Mouse (Mus musculus): Measurements from ENCODE around the gene Mks1. TPM values are rescaled to one million over a fixed set of nuclear protein-coding genes. Genes with fewer than 3 reads are reported as not detected.
A peak's percentile ranks its signal among the peaks of the same experiment; 100 is the strongest.
"Not testable (repeated sequence)": the region's sequence is repeated elsewhere in the genome, so short reads cannot be mapped to it uniquely, and the experiment has no call there.

Gene Mks1
- polyA plus RNA-seq, 1 experiment: 10.0 TPM

DNA sequence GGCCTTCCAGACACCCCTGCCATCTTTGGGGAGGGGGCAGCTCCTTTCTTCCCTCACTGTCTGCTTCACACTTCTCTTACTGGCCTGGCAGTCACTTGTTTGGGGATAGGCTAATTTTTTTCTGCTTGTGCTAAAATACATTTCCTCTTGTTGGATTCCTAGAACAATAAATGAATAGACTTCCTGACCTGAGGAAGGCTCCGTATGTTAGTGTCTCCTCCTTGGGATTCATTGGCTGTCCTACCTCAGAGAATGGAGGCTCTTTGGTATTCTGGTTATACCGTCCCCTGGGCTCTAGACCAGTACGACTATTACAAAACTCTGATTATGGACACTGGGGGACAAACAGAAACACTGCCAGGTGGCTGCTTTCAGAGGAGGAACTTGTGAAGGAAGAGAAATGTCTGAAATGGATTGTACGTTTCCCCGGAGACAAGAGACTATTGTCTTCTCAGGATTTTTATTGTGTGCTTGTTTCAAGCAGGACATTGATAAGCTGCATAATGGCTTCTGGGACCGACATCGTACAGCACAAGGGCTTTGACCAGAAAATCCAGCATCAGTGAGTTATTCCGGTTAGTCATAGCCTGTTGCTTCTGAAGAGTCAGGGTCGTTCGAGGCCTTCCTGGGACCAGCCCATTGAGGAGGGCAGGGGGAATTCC lies 24.6 kb upstream of the Mks1 start, which contains the start of gene Lpo:
Gene Lpo, minus strand, starts transcription at position 51 of the 662 bp plus-strand sequence.
- no peak for DNase-seq
- H3K4me3 ChIP-seq (replicated peaks; ENCODE audit: extremely low read depth, low read depth, low read length): no peak within 1 kb of the TSS
- no peak for TF ChIP-seq CTCF (IDR thresholded peaks at IDR 0.05; ENCODE audit: insufficient read depth, low read length)
- no peak for TF ChIP-seq POLR2A (IDR thresholded peaks at IDR 0.05; ENCODE audit: borderline replicate concordance, extremely low read depth, low read depth, low read length)
- 64% methylated on average over 10 of the region's 10 CpGs for WGBS
- no peaks in the 10 kb centered on the region for H3K4me1 ChIP-seq (ENCODE audit: control insufficient read depth, insufficient read depth, low read length)

DNA sequence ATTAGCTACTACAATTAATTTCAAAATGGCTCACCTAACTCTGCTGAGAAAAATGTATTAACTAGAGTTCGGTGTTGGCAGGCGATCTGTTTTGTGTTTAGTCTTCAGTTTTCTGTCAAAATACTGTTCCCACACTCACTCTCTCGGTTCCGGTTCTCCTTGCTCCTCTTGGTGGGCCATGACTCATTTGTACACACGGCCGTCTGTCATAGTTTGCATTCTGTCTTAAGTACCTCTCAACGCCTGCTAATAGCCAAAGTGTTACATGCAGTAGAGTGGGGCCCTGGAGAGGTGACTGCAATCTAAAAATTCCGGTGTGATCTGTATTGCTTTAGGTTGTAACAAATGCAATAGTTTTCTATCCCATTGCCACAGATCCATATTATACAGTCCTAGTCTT lies 12.3 kb upstream of the Mks1 start:
- Histone ChIP-seq H3K4me3 (replicated peaks; ENCODE audit: extremely low read depth, low read depth, low read length) (no peak overlapping the region), H3K4me1 (ENCODE audit: control insufficient read depth, insufficient read depth, low read length) (no peaks in the 10 kb centered on the region; the same call in 1 of the 2 replicates)
- peak; percentile 14 for DNase-seq
- no peak for TF ChIP-seq POLR2A (IDR thresholded peaks at IDR 0.05; ENCODE audit: borderline replicate concordance, extremely low read depth, low read depth, low read length)
- TF ChIP-seq CTCF (IDR thresholded peaks at IDR 0.05; ENCODE audit: insufficient read depth, low read length): no peak
- WGBS: 55% methylated on average over 8 of the region's 8 CpGs

- no peak for DNase-seq
- no peak overlapping the region for H3K4me3 ChIP-seq (replicated peaks; ENCODE audit: extremely low read depth, low read depth, low read length)
- H3K4me1 ChIP-seq (ENCODE audit: control insufficient read depth, insufficient read depth, low read length): no peaks in the 10 kb centered on the region; the same call in 1 of the 2 replicates
- WGBS: 81% methylated on average over 3 of the region's 3 CpGs
- TF ChIP-seq CTCF (IDR thresholded peaks at IDR 0.05; ENCODE audit: insufficient read depth, low read length) (no peak), POLR2A (IDR thresholded peaks at IDR 0.05; ENCODE audit: borderline replicate concordance, extremely low read depth, low read depth, low read length) (no peak)
These were observed 11.6 kb upstream of the Mks1 start for GRCm38 (mm10) chr11:87841436-87841835.

DNA sequence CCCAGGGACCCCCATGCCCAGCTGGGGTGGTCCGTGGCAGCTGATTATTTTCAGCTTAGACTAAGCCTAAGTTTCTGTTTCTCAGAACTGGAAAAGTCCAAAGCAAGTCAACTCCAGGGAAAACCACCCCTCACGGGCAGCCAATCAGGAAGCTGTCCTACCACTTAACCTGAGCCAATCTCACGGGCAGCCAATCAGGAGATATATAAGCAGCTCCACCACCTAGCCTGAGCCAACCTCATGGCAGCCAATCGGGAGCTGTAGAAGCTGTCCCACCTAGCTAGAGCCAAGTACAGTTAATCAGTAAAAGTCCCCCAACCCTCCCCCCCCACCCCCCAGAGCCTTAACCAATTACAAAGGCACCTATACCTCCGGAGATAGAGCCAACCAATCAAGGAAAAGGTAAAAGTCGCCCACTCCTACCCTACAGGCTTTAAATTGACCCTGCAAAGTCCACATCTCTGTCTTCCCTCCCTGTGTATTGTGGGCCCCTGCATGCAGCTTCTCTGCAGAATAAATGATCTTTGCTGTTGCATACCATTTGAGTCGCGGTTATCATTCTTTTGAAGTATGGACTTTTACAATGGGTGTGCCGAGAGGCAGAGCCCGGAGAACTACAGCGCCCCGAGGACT lies 5.9 kb upstream of the Mks1 start:
- Histone ChIP-seq H3K4me1 (ENCODE audit: control insufficient read depth, insufficient read depth, low read length) (no peaks in the 10 kb centered on the region), H3K4me3 (replicated peaks; ENCODE audit: extremely low read depth, low read depth, low read length) (no peak overlapping the region)
- no peak for DNase-seq
- 81% methylated on average over 12 of the region's 12 CpGs for WGBS
- no peak for TF ChIP-seq POLR2A (IDR thresholded peaks at IDR 0.05; ENCODE audit: borderline replicate concordance, extremely low read depth, low read depth, low read length)
- no peak for TF ChIP-seq CTCF (IDR thresholded peaks at IDR 0.05; ENCODE audit: insufficient read depth, low read length)

GRCm38 (mm10) chr11:87847884-87848283 lies 5.1 kb upstream of the Mks1 start:
- WGBS: 55% methylated on average over 6 of the region's 6 CpGs

DNA sequence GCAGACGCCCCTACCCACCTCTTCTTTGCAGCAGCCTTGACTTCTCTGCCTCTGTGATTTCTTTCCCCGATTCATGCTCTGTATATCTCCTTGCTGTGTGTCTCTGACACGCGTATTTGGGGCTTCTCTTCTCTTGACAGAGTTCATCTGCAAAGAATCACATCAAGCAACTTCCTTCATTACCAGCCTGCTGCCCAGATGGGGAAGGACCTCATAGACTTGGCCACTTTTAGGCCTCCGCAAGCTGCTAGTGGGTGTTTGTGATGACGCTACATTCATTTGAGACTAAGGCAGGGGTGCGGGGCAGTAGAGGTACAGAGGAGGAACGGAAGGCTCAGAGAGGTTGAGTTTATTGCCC lies 561 bp downstream of the Mks1 start:
- Histone ChIP-seq H3K4me1 (ENCODE audit: control insufficient read depth, insufficient read depth, low read length) (peaks cover 2% of the 10 kb centered on the region; the same call in 1 of the 2 replicates), H3K4me3 (replicated peaks; ENCODE audit: extremely low read depth, low read depth, low read length) (peak overlapping the region; percentile 58)
- no peak for DNase-seq
- 29% methylated on average over 8 of the region's 8 CpGs for WGBS
- TF ChIP-seq POLR2A (IDR thresholded peaks at IDR 0.05; ENCODE audit: borderline replicate concordance, extremely low read depth, low read depth, low read length) (no peak), CTCF (IDR thresholded peaks at IDR 0.05; ENCODE audit: insufficient read depth, low read length) (no peak)

More at GRCm38 (mm10) chr11:87847884-87848283, 5.1 kb upstream of the Mks1 start:
- no peak for DNase-seq
- no peak overlapping the region for H3K4me3 ChIP-seq (replicated peaks; ENCODE audit: extremely low read depth, low read depth, low read length)
- TF ChIP-seq CTCF (IDR thresholded peaks at IDR 0.05; ENCODE audit: insufficient read depth, low read length) (no peak), POLR2A (IDR thresholded peaks at IDR 0.05; ENCODE audit: borderline replicate concordance, extremely low read depth, low read depth, low read length) (no peak)
- peaks cover 2% of the 10 kb centered on the region; the same call in 1 of the 2 replicates for H3K4me1 ChIP-seq (ENCODE audit: control insufficient read depth, insufficient read depth, low read length)

- no peak for DNase-seq
- 83% methylated on average over 7 of the region's 7 CpGs for WGBS
- H3K4me3 ChIP-seq (replicated peaks; ENCODE audit: extremely low read depth, low read depth, low read length): no peak overlapping the region
These were observed 1.5 kb downstream of the Mks1 start for GRCm38 (mm10) chr11:87854550-87854949.

DNA sequence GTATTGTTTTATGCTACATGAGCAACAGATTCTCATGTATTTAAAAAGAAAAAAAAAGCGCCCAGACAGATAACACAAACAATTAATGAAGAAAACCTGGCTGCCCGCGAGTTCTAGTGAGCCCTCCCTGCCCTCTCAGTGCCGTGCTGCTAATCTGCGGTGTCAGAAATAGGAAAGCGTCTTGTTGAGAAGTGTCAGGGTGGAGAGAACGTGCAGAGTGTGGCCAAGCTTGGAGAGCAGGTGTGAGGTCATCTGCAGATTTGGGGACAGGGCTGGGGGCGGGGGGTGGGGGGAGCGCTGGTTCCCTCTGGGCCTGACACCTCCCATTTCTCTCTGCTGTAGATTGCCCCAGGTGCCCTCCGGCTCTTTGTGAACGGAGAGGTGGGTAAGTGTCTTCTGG lies 6.3 kb downstream of the Mks1 start:
- H3K4me1 ChIP-seq (ENCODE audit: control insufficient read depth, insufficient read depth, low read length): no peaks in the 10 kb centered on the region
- no peak overlapping the region for H3K4me3 ChIP-seq (replicated peaks; ENCODE audit: extremely low read depth, low read depth, low read length)
- no peak for TF ChIP-seq CTCF (IDR thresholded peaks at IDR 0.05; ENCODE audit: insufficient read depth, low read length)
- TF ChIP-seq POLR2A (IDR thresholded peaks at IDR 0.05; ENCODE audit: borderline replicate concordance, extremely low read depth, low read depth, low read length): no peak
- no peak for DNase-seq
- 84% methylated on average over 11 of the region's 11 CpGs for WGBS

More at GRCm38 (mm10) chr11:87854550-87854949, 1.5 kb downstream of the Mks1 start:
- TF ChIP-seq CTCF (IDR thresholded peaks at IDR 0.05; ENCODE audit: insufficient read depth, low read length) (no peak), POLR2A (IDR thresholded peaks at IDR 0.05; ENCODE audit: borderline replicate concordance, extremely low read depth, low read depth, low read length) (no peak)
- peaks cover 2% of the 10 kb centered on the region; the same call in 1 of the 2 replicates for H3K4me1 ChIP-seq (ENCODE audit: control insufficient read depth, insufficient read depth, low read length)

DNA sequence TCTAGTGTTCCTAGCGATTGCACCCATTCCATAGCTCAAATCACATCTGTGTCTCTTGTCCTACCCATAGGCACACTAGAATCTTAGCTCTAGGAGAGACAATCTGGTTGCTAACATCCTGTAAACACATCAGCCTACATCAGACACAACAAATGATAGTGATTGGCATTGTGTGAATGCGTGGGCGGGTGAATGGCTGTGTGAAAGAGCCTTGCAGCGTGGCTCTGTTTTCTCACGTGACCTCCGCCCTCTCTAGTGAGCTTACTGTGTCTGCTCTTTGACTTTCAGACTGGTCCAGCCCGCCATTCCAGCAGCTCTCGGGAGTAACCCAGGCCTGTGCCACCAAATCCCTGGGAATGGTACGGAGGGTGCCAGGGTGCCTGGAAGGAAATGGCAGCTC lies 7.4 kb downstream of the Mks1 start:
- 88% methylated on average over 9 of the region's 9 CpGs for WGBS
- TF ChIP-seq CTCF (IDR thresholded peaks at IDR 0.05; ENCODE audit: insufficient read depth, low read length) (no peak), POLR2A (IDR thresholded peaks at IDR 0.05; ENCODE audit: borderline replicate concordance, extremely low read depth, low read depth, low read length) (no peak)
- no peak for DNase-seq
- no peaks in the 10 kb centered on the region for H3K4me1 ChIP-seq (ENCODE audit: control insufficient read depth, insufficient read depth, low read length)
- H3K4me3 ChIP-seq (replicated peaks; ENCODE audit: extremely low read depth, low read depth, low read length): no peak overlapping the region

DNA sequence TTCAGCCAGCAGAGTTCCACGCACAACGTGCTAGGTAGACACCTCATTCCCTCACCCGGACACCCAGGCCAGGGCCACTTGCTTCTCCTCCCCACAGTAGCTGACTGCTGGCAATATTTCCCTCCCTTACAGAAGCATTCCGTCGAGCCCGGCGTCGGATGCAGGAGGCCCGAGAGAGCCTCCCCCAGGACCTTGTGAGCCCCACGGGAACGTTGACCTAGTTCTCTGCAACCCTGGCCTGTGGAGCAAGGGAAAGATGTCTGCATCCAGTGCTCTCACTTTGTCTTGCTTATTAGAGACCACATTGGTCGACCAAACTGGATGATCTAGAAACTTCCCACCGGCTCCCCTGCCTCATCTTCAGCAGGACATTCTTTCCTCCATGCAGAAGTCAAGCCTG lies 9.8 kb downstream of the Mks1 start:
- DNase-seq: no peak

DNA sequence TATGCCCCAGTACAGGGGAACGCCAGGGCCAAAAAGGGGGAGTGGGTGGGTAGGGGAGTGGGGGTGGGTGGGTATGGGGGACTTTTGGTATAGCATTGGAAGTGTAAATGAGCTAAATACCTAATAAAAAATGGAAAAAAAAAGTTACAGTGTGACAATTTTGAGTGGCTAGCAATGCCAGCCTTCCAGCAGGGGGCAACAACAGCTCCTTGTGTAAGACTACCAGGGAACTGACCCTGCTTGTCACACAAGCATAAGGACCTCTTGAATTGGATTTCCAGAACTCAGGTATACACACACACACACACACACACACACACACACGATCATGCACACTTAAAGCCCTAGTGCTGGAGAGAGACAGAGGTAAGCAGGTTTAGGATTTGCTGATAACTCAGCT lies 13.9 kb downstream of the Mks1 start:
- DNase-seq; H3K4me3 ChIP-seq (replicated peaks; ENCODE audit: extremely low read depth, low read depth, low read length); H3K4me1 ChIP-seq (ENCODE audit: control insufficient read depth, insufficient read depth, low read length): not testable (repeated sequence)
- WGBS: 62% methylated on average over 1 of the region's 2 CpGs

More for the DNA sequence above, 9.8 kb downstream of the Mks1 start:
- no peak overlapping the region for H3K4me3 ChIP-seq (replicated peaks; ENCODE audit: extremely low read depth, low read depth, low read length)
- H3K4me1 ChIP-seq (ENCODE audit: control insufficient read depth, insufficient read depth, low read length): no peaks in the 10 kb centered on the region
- WGBS: 89% methylated on average over 13 of the region's 13 CpGs
- TF ChIP-seq CTCF (IDR thresholded peaks at IDR 0.05; ENCODE audit: insufficient read depth, low read length) (no peak), POLR2A (IDR thresholded peaks at IDR 0.05; ENCODE audit: borderline replicate concordance, extremely low read depth, low read depth, low read length) (no peak)
